Mouse (Mus musculus) intestine, postnatal 0 days (tissue): ENCODE measurements at regions not wholly inside any gene's neighbourhood (a gene's known extent, or its start where the extent isn't known, plus 50 kb on each side); places are given as distances from the start of the nearest gene placed in this dataset.

Experiments used
- ATAC-seq: fragments of 200-750 bp; cut with Nextera tagmentation; 2 replicates; pipeline ENCODE4 v1.8.0; 2017; ENCODE audit warnings: mild to moderate bottlenecking, moderate TSS enrichment, moderate library complexity
- H3K27ac ChIP-seq: fragments of 300-500 bp; sonication (generic); 2 replicates; pipeline ENCODE4 v1.5.1; 2014; ENCODE audit warnings: mild to moderate bottlenecking, low read depth, low read length, moderate library complexity
- H3K27me3 ChIP-seq: fragments of 300-500 bp; sonication (generic); replicated peaks from 2 replicates; pipeline ENCODE4 v1.6.1; 2014; ENCODE audit warnings: low read length, mixed read lengths; ENCODE audit not compliant: control insufficient read depth, insufficient read depth
- H3K36me3 ChIP-seq: fragments of 300-500 bp; sonication (generic); 2 replicates; pipeline ENCODE4 v1.6.1; 2014; ENCODE audit warnings: mild to moderate bottlenecking, moderate library complexity; ENCODE audit not compliant: control insufficient read depth, insufficient read depth
- H3K4me1 ChIP-seq: fragments of 300-500 bp; sonication (generic); replicated peaks from 2 replicates; pipeline ENCODE4 v1.6.1; 2014; ENCODE audit warnings: antibody characterized with exemption, low read length, mixed read lengths; ENCODE audit not compliant: control insufficient read depth, insufficient read depth
- H3K4me2 ChIP-seq: fragments of 300-500 bp; sonication (generic); replicated peaks from 2 replicates; pipeline ENCODE4 v1.6.1; 2014; ENCODE audit warnings: low read depth, mild to moderate bottlenecking, moderate library complexity
- H3K4me3 ChIP-seq: fragments of 300-500 bp; sonication (generic); 2 replicates; pipeline ENCODE4 v1.5.1; 2014; ENCODE audit warnings: low read depth, low read length
- H3K9ac ChIP-seq: fragments of 300-500 bp; sonication (generic); 2 replicates; pipeline ENCODE4 v1.6.1; 2014; ENCODE audit warnings: mild to moderate bottlenecking, low read depth, low read length
- H3K9me3 ChIP-seq: fragments of 300-500 bp; sonication (generic); 2 replicates; pipeline ENCODE4 v1.6.1; 2016; ENCODE audit warnings: mixed run types; ENCODE audit not compliant: control insufficient read depth
- CTCF ChIP-seq: sonication (generic); IDR thresholded peaks from 2 replicates; pipeline ENCODE4 v1.5.1; 2016; ENCODE audit warnings: low read depth, mild to moderate bottlenecking, control low read depth, antibody characterized with exemption, moderate library complexity
- WGBS: fragments of 180-500 bp; shearing (Covaris S2); extraction: QIAGEN DNeasy Blood & Tissue Kit; methylation state at CpG from one replicate; pipeline ENCODE4 v1.1.7; 2014; 5-methylcytosine and 5-hydroxymethylcytosine counted together

GRCm38 (mm10) chr3:9154172-9154571 lies 455.7 kb downstream of the Zfp704 start:
- no peaks in the 10 kb centered on the region for H3K36me3 ChIP-seq
- peak overlapping the region; percentile 38 for H3K4me2 ChIP-seq
- TF ChIP-seq CTCF, result no peak
- no peak overlapping the region for H3K27ac ChIP-seq
- 61% methylated on average over 7 of the region's 7 CpGs for WGBS
- H3K4me3 ChIP-seq, result no peak overlapping the region
- no peaks in the 10 kb centered on the region for H3K27me3 ChIP-seq
- no peak overlapping the region for H3K9ac ChIP-seq
- no peaks in the 10 kb centered on the region for H3K9me3 ChIP-seq
- no peaks in the 10 kb centered on the region for H3K4me1 ChIP-seq
- ATAC-seq, result peak; percentile 59

GRCm38 (mm10) chr3:9153690-9154089 lies 456.2 kb downstream of the Zfp704 start:
- H3K36me3 ChIP-seq, result no peaks in the 10 kb centered on the region
- H3K4me2 ChIP-seq, result no peak overlapping the region
- no peaks in the 10 kb centered on the region for H3K9me3 ChIP-seq
- no peaks in the 10 kb centered on the region for H3K27me3 ChIP-seq
- no peaks in the 10 kb centered on the region for H3K4me1 ChIP-seq
- no peak for ATAC-seq
- no peak for TF ChIP-seq CTCF
- 47% methylated on average over 5 of the region's 5 CpGs for WGBS
- H3K4me3 ChIP-seq, result no peak overlapping the region
- H3K9ac ChIP-seq, result no peak overlapping the region
- no peak overlapping the region for H3K27ac ChIP-seq

GRCm38 (mm10) chr3:9152256-9152655 lies 457.6 kb downstream of the Zfp704 start:
- Histone ChIP-seq H3K4me1 (no peaks in the 10 kb centered on the region), H3K9me3 (no peaks in the 10 kb centered on the region), H3K9ac (no peak overlapping the region), H3K4me2 (no peak overlapping the region), H3K4me3 (no peak overlapping the region), H3K27ac (no peak overlapping the region), H3K27me3 (no peaks in the 10 kb centered on the region), H3K36me3 (no peaks in the 10 kb centered on the region)
- 38% methylated on average over 1 of the region's 1 CpGs for WGBS
- no peak for ATAC-seq
- TF ChIP-seq CTCF, result no peak

- H3K4me1 ChIP-seq, result no peaks in the 10 kb centered on the region
- TF ChIP-seq CTCF, result no peak
- H3K36me3 ChIP-seq, result no peaks in the 10 kb centered on the region
- H3K9ac ChIP-seq, result no peak overlapping the region
- H3K27ac ChIP-seq, result no peak overlapping the region
- no peak overlapping the region for H3K4me3 ChIP-seq
- H3K27me3 ChIP-seq, result no peaks in the 10 kb centered on the region
- no peak for ATAC-seq
- no peak overlapping the region for H3K4me2 ChIP-seq
- 47% methylated on average over 2 of the region's 2 CpGs for WGBS
- no peaks in the 10 kb centered on the region for H3K9me3 ChIP-seq
These were observed 458.3 kb downstream of the Zfp704 start for GRCm38 (mm10) chr3:9151590-9151989.

GRCm38 (mm10) chr3:9148605-9149004 lies 461.3 kb downstream of the Zfp704 start:
- Histone ChIP-seq H3K4me3 (no peak overlapping the region), H3K27me3 (no peaks in the 10 kb centered on the region), H3K4me1 (no peaks in the 10 kb centered on the region), H3K9ac (no peak overlapping the region), H3K36me3 (no peaks in the 10 kb centered on the region), H3K4me2 (no peak overlapping the region), H3K27ac (no peak overlapping the region), H3K9me3 (no peaks in the 10 kb centered on the region)
- ATAC-seq, result no peak
- WGBS, result 79% methylated on average over 5 of the region's 5 CpGs
- TF ChIP-seq CTCF, result no peak

- H3K9ac ChIP-seq, result no peak overlapping the region
- no peaks in the 10 kb centered on the region for H3K4me1 ChIP-seq
- no peaks in the 10 kb centered on the region for H3K9me3 ChIP-seq
- no peak for TF ChIP-seq CTCF
- no peak for ATAC-seq
- H3K27ac ChIP-seq, result no peak overlapping the region
- H3K4me3 ChIP-seq, result no peak overlapping the region
- H3K36me3 ChIP-seq, result no peaks in the 10 kb centered on the region
- H3K4me2 ChIP-seq, result no peak overlapping the region
- H3K27me3 ChIP-seq, result no peaks in the 10 kb centered on the region
- WGBS, result 68% methylated on average over 6 of the region's 6 CpGs
These were observed 463.4 kb downstream of the Zfp704 start for GRCm38 (mm10) chr3:9146481-9146880.

- ATAC-seq, result no peak
- H3K4me2 ChIP-seq, result no peak overlapping the region
- H3K27ac ChIP-seq, result no peak overlapping the region
- 76% methylated on average over 7 of the region's 7 CpGs for WGBS
- no peaks in the 10 kb centered on the region for H3K4me1 ChIP-seq
- H3K9ac ChIP-seq, result no peak overlapping the region
- no peaks in the 10 kb centered on the region for H3K36me3 ChIP-seq
- H3K4me3 ChIP-seq, result no peak overlapping the region
- no peak for TF ChIP-seq CTCF
- H3K9me3 ChIP-seq, result no peaks in the 10 kb centered on the region
- H3K27me3 ChIP-seq, result no peaks in the 10 kb centered on the region
These were observed 464.3 kb downstream of the Zfp704 start for GRCm38 (mm10) chr3:9145612-9146011.
